Mouse (Mus musculus): ENCODE results near the gene Tle6. TPM values are rescaled to one million over a fixed set of nuclear protein-coding genes. Genes with fewer than 3 reads are reported as not detected.
A peak's percentile ranks its signal among the peaks of the same experiment; 100 is the strongest.

The Tle6 gene
- polyA plus RNA-seq, 1 experiment, result 21.2 TPM

GRCm38 (mm10) chr10:81546788-81547571, 53.9 kb downstream of the Tle6 start:
- TF ChIP-seq POLR2A (IDR thresholded peaks at IDR 0.05; ENCODE audit: extremely low read depth, insufficient read depth, low read length) (no peak), CTCF (IDR thresholded peaks at IDR 0.05; ENCODE audit: extremely low read depth, insufficient read depth, low read length) (no peak)
- Histone ChIP-seq H3K4me1 (ENCODE audit: control insufficient read depth, insufficient read depth, low read length) (peaks cover 9% of the 10 kb centered on the region), H3K27ac (ENCODE audit: insufficient read depth, low read length) (no peak overlapping the region), H3K4me3 (ENCODE audit: insufficient read depth, low read length) (no peak overlapping the region)

GRCm38 (mm10) chr10:81546332-81546731, 54.5 kb downstream of the Tle6 start:
- TF ChIP-seq POLR2A (IDR thresholded peaks at IDR 0.05; ENCODE audit: extremely low read depth, insufficient read depth, low read length) (no peak), CTCF (IDR thresholded peaks at IDR 0.05; ENCODE audit: extremely low read depth, insufficient read depth, low read length) (no peak)
- Histone ChIP-seq H3K27ac (ENCODE audit: insufficient read depth, low read length) (no peak overlapping the region), H3K4me1 (ENCODE audit: control insufficient read depth, insufficient read depth, low read length) (peaks cover 7% of the 10 kb centered on the region), H3K4me3 (ENCODE audit: insufficient read depth, low read length) (no peak overlapping the region)

GRCm38 (mm10) chr10:81545161-81545747, 55.6 kb downstream of the Tle6 start, which contains the start of gene Gna11:
Gna11 (minus strand) TSS chr10:81545190.
- peak within 1 kb of the TSS; percentile 92 for H3K27ac ChIP-seq (ENCODE audit: insufficient read depth, low read length)
- H3K4me3 ChIP-seq (ENCODE audit: insufficient read depth, low read length), result peak within 1 kb of the TSS; percentile 100
- peaks cover 7% of the 10 kb centered on the region for H3K4me1 ChIP-seq (ENCODE audit: control insufficient read depth, insufficient read depth, low read length)
- TF ChIP-seq CTCF (IDR thresholded peaks at IDR 0.05; ENCODE audit: extremely low read depth, insufficient read depth, low read length), result no peak
- peak; percentile 62; the same call in 1 of the 2 replicates for TF ChIP-seq POLR2A (IDR thresholded peaks at IDR 0.05; ENCODE audit: extremely low read depth, insufficient read depth, low read length)

- Histone ChIP-seq H3K27ac (ENCODE audit: insufficient read depth, low read length) (peak overlapping the region; percentile 92), H3K4me3 (ENCODE audit: insufficient read depth, low read length) (peak overlapping the region; percentile 100), H3K4me1 (ENCODE audit: control insufficient read depth, insufficient read depth, low read length) (peaks cover 9% of the 10 kb centered on the region)
- TF ChIP-seq CTCF (IDR thresholded peaks at IDR 0.05; ENCODE audit: extremely low read depth, insufficient read depth, low read length) (no peak), POLR2A (IDR thresholded peaks at IDR 0.05; ENCODE audit: extremely low read depth, insufficient read depth, low read length) (peak; percentile 32; the same call in 1 of the 2 replicates)
These were observed 56.3 kb downstream of the Tle6 start for GRCm38 (mm10) chr10:81544296-81545160.

- Histone ChIP-seq H3K4me1 (ENCODE audit: control insufficient read depth, insufficient read depth, low read length) (peaks cover 9% of the 10 kb centered on the region), H3K27ac (ENCODE audit: insufficient read depth, low read length) (no peak overlapping the region), H3K4me3 (ENCODE audit: insufficient read depth, low read length) (peak overlapping the region; percentile 100)
- TF ChIP-seq POLR2A (IDR thresholded peaks at IDR 0.05; ENCODE audit: extremely low read depth, insufficient read depth, low read length) (no peak), CTCF (IDR thresholded peaks at IDR 0.05; ENCODE audit: extremely low read depth, insufficient read depth, low read length) (no peak)
These were observed 57.2 kb downstream of the Tle6 start for GRCm38 (mm10) chr10:81543633-81544032.

- TF ChIP-seq POLR2A (IDR thresholded peaks at IDR 0.05; ENCODE audit: extremely low read depth, insufficient read depth, low read length) (no peak), CTCF (IDR thresholded peaks at IDR 0.05; ENCODE audit: extremely low read depth, insufficient read depth, low read length) (no peak)
- Histone ChIP-seq H3K4me3 (ENCODE audit: insufficient read depth, low read length) (no peak overlapping the region; the same call in 1 of the 2 replicates), H3K4me1 (ENCODE audit: control insufficient read depth, insufficient read depth, low read length) (peaks cover 10% of the 10 kb centered on the region), H3K27ac (ENCODE audit: insufficient read depth, low read length) (no peak overlapping the region)
These were observed 58.0 kb downstream of the Tle6 start for GRCm38 (mm10) chr10:81542727-81543460.

- TF ChIP-seq CTCF (IDR thresholded peaks at IDR 0.05; ENCODE audit: extremely low read depth, insufficient read depth, low read length), result no peak
- TF ChIP-seq POLR2A (IDR thresholded peaks at IDR 0.05; ENCODE audit: extremely low read depth, insufficient read depth, low read length), result no peak
- H3K4me1 ChIP-seq (ENCODE audit: control insufficient read depth, insufficient read depth, low read length), result peaks cover 10% of the 10 kb centered on the region
- H3K27ac ChIP-seq (ENCODE audit: insufficient read depth, low read length), result peak overlapping the region; percentile 60
- no peak overlapping the region; the same call in 1 of the 2 replicates for H3K4me3 ChIP-seq (ENCODE audit: insufficient read depth, low read length)
These were observed 59.1 kb downstream of the Tle6 start for GRCm38 (mm10) chr10:81541803-81542202.

- Histone ChIP-seq H3K4me3 (ENCODE audit: insufficient read depth, low read length) (no peak overlapping the region), H3K27ac (ENCODE audit: insufficient read depth, low read length) (peak overlapping the region; percentile 16; the same call in 1 of the 2 replicates), H3K4me1 (ENCODE audit: control insufficient read depth, insufficient read depth, low read length) (peaks cover 10% of the 10 kb centered on the region)
- TF ChIP-seq CTCF (IDR thresholded peaks at IDR 0.05; ENCODE audit: extremely low read depth, insufficient read depth, low read length), result no peak
- TF ChIP-seq POLR2A (IDR thresholded peaks at IDR 0.05; ENCODE audit: extremely low read depth, insufficient read depth, low read length), result no peak
These were observed 59.5 kb downstream of the Tle6 start for GRCm38 (mm10) chr10:81541363-81541762.

Other genes starting within 250 kb of the Tle6 start
- 30.1 and 30.8 TPM in 2 replicates for gene Mfsd12, start 243.6 kb downstream of the Tle6 start, polyA plus RNA-seq (2012; rRNA removed)
- 0.45 and 0.52 TPM in 2 replicates for gene 4930404N11Rik, start 235.3 kb downstream of the Tle6 start, polyA plus RNA-seq (2012; rRNA removed)
- 75.5 and 76.0 TPM in 2 replicates for gene Fzr1, start 222.6 kb downstream of the Tle6 start, polyA plus RNA-seq (2012; rRNA removed)
- gene Dohh, start 216.6 kb downstream of the Tle6 start, polyA plus RNA-seq (2012; rRNA removed), result 106 and 108 TPM in 2 replicates
- gene Gm48551, start 216.6 kb downstream of the Tle6 start, polyA plus RNA-seq (2012; rRNA removed), result 5.8 and 5.9 TPM in 2 replicates
- gene Gm48552, start 212.1 kb downstream of the Tle6 start, polyA plus RNA-seq (2012; rRNA removed), result 6.8 and 7.8 TPM in 2 replicates
- gene Smim24, start 208.0 kb downstream of the Tle6 start, polyA plus RNA-seq (2012; rRNA removed), result 2.5 and 3.0 TPM in 2 replicates
- 52.2 and 54.5 TPM in 2 replicates for gene Nfic, start 145.4 kb downstream of the Tle6 start, polyA plus RNA-seq (2012; rRNA removed)
- gene Celf5, start 118.4 kb downstream of the Tle6 start, polyA plus RNA-seq (2012; rRNA removed), result 307 and 309 TPM in 2 replicates
- gene Ncln, start 104.7 kb downstream of the Tle6 start, polyA plus RNA-seq (2012; rRNA removed), result 124 and 129 TPM in 2 replicates
- 0.87 and 1.1 TPM in 2 replicates for gene S1pr4, start 100.9 kb downstream of the Tle6 start, polyA plus RNA-seq (2012; rRNA removed)
- 3.4 and 3.9 TPM in 2 replicates for gene Gna15, start 76.8 kb downstream of the Tle6 start, polyA plus RNA-seq (2012; rRNA removed)
- gene Gna11, start 55.9 kb downstream of the Tle6 start, polyA plus RNA-seq (2012; rRNA removed), result 147 and 154 TPM in 2 replicates
- 897 and 916 TPM in 2 replicates for gene Aes, start 41.6 kb downstream of the Tle6 start, polyA plus RNA-seq (2012; rRNA removed)
- 97.8 and 112 TPM in 2 replicates for gene Tle2, start 26.5 kb downstream of the Tle6 start, polyA plus RNA-seq (2012; rRNA removed)
- gene BC025920, start 5.2 kb upstream of the Tle6 start, polyA plus RNA-seq (2012; rRNA removed), result 3.7 and 4.2 TPM in 2 replicates
- 31.2 and 33.3 TPM in 2 replicates for gene Sirt6, start 26.7 kb upstream of the Tle6 start, polyA plus RNA-seq (2012; rRNA removed)
- 143 and 144 TPM in 2 replicates for gene Ankrd24, start 27.5 kb upstream of the Tle6 start, polyA plus RNA-seq (2012; rRNA removed)
- 3.1 and 3.3 TPM in 2 replicates for gene Gm10778, start 48.0 kb upstream of the Tle6 start, polyA plus RNA-seq (2012; rRNA removed)
- 5.0 and 7.1 TPM in 2 replicates for gene Zfp433, start 103.8 kb upstream of the Tle6 start, polyA plus RNA-seq (2012; rRNA removed)
- gene Gm3055, start 170.1 kb upstream of the Tle6 start, polyA plus RNA-seq (2012; rRNA removed), result 6.2 and 6.9 TPM in 2 replicates
- 0.49 and 0.65 TPM in 2 replicates for gene Gm4767, start 211.1 kb upstream of the Tle6 start, polyA plus RNA-seq (2012; rRNA removed)

All from cortical plate, adult 2 months (tissue).